Mouse (Mus musculus) kidney, postnatal 0 days (tissue): ENCODE measurements around the gene Nynrin. TPM values are rescaled to one million over a fixed set of nuclear protein-coding genes. Genes with fewer than 3 reads are reported as not detected.

ENCODE experiments used
- ATAC-seq: fragments of 200-750 bp; cut with Nextera tagmentation; replicated peaks from 2 replicates; pipeline ENCODE4 v1.8.0; 2017; ENCODE audit warnings: low read depth, moderate number of reproducible peaks, moderate TSS enrichment, moderate library complexity; ENCODE audit not compliant: low FRiP score
- DNase-seq: peaks from one replicate; pipeline ENCODE4 v3.0.0-alpha.2; 2016; ENCODE audit warnings: low spot score
- H3K27ac ChIP-seq: fragments of 300-500 bp; sonication (generic); 2 replicates; pipeline ENCODE4 v1.5.1; 2014; ENCODE audit warnings: mild to moderate bottlenecking
- H3K27me3 ChIP-seq: fragments of 300-500 bp; sonication (generic); 2 replicates; pipeline ENCODE4 v1.6.1; 2014; ENCODE audit warnings: low read length, mixed read lengths; ENCODE audit not compliant: insufficient read depth
- H3K36me3 ChIP-seq: fragments of 300-500 bp; sonication (generic); 2 replicates; pipeline ENCODE4 v1.6.1; 2014; ENCODE audit warnings: low read length, mixed read lengths; ENCODE audit not compliant: insufficient read depth
- H3K4me1 ChIP-seq: fragments of 300-500 bp; sonication (generic); replicated peaks from 2 replicates; pipeline ENCODE4 v1.6.1; 2014; ENCODE audit warnings: antibody characterized with exemption, low read length, mixed read lengths; ENCODE audit not compliant: insufficient read depth
- H3K4me2 ChIP-seq: fragments of 300-500 bp; sonication (generic); 2 replicates; pipeline ENCODE4 v1.6.1; 2014; ENCODE audit warnings: mild to moderate bottlenecking, low read length, moderate library complexity, mixed read lengths
- H3K4me3 ChIP-seq: fragments of 300-500 bp; sonication (generic); replicated peaks from 2 replicates; pipeline ENCODE4 v1.5.1; 2014; ENCODE audit warnings: low read depth, low read length
- H3K9ac ChIP-seq: fragments of 300-500 bp; sonication (generic); 2 replicates; pipeline ENCODE4 v1.6.1; 2014; ENCODE audit warnings: low read depth, low read length
- H3K9me3 ChIP-seq: fragments of 300-500 bp; sonication (generic); replicated peaks from 2 replicates; pipeline ENCODE4 v1.6.1; 2016; ENCODE audit warnings: low read length, inconsistent platforms, mixed read lengths
- CTCF ChIP-seq: IDR thresholded peaks from 2 replicates; pipeline ENCODE4 v1.5.1; 2016; ENCODE audit warnings: antibody characterized with exemption, low read depth, mild to moderate bottlenecking, moderate library complexity
- WGBS: fragments of 180-500 bp; shearing (Covaris S2); extraction: QIAGEN DNeasy Blood & Tissue Kit; methylation state at CpG from one replicate; pipeline ENCODE4 v1.1.7; 2014; 5-methylcytosine and 5-hydroxymethylcytosine counted together
- polyA plus RNA-seq: library from polyadenylated mRNA; unstranded; fragments of >200 nt; fragmentation: Nextera tagmentation; extraction: Ambion mirVana; gene quantifications from 2 replicates; pipeline ENCODE4 v1.2.1, GENCODE M21; 2015

Gene Nynrin
- polyA plus RNA-seq, 1 experiment from 2014 or later, result 8.4 TPM

GRCm38 (mm10) chr14:55838312-55838711 lies 15.5 kb upstream of the Nynrin start:
- no peak for ATAC-seq
- H3K9me3 ChIP-seq, result no peaks in the 10 kb centered on the region
- no peak overlapping the region for H3K4me2 ChIP-seq
- H3K36me3 ChIP-seq, result no peaks in the 10 kb centered on the region
- no peaks in the 10 kb centered on the region for H3K27me3 ChIP-seq
- no peak for DNase-seq
- no peak overlapping the region for H3K27ac ChIP-seq
- H3K4me1 ChIP-seq, result no peaks in the 10 kb centered on the region
- no peak overlapping the region for H3K9ac ChIP-seq
- no peak for TF ChIP-seq CTCF
- 88% methylated on average over 5 of the region's 5 CpGs for WGBS
- H3K4me3 ChIP-seq, result no peak overlapping the region

DNA sequence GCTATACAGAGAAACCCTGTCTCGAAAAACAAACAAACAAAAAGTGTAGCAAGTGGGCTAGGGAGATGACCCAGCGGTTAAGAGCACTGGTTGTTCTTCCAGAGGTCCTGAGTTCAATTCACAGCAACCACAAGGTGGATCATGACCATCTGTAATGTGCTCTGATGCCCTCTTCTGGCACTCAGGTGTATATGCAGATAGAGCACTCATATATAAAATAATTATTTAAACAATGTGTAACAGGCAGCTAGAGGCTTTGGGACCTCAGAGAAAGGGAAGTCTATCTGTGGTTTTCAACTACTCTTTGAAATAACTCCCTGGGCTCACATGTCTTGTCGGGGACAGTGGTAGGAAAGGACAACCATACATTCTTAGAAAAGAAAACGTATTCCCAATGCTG lies 15.1 kb upstream of the Nynrin start:
- H3K4me2 ChIP-seq, result no peak overlapping the region
- H3K9ac ChIP-seq, result no peak overlapping the region
- no peaks in the 10 kb centered on the region for H3K9me3 ChIP-seq
- peak; percentile 47 for TF ChIP-seq CTCF
- H3K4me1 ChIP-seq, result no peaks in the 10 kb centered on the region
- 89% methylated on average over 4 of the region's 4 CpGs for WGBS
- ATAC-seq (no peak), DNase-seq (no peak)
- H3K36me3 ChIP-seq, result no peaks in the 10 kb centered on the region
- no peak overlapping the region for H3K4me3 ChIP-seq
- H3K27ac ChIP-seq, result no peak overlapping the region
- no peaks in the 10 kb centered on the region for H3K27me3 ChIP-seq

- WGBS, result 75% methylated on average over 4 of the region's 4 CpGs
- H3K36me3 ChIP-seq, result no peaks in the 10 kb centered on the region
Observed at GRCm38 (mm10) chr14:55840853-55841366, 12.9 kb upstream of the Nynrin start.

GRCm38 (mm10) chr14:55842794-55843193 lies 11.0 kb upstream of the Nynrin start:
- 86% methylated on average over 4 of the region's 4 CpGs for WGBS
- Histone ChIP-seq H3K9ac (no peak overlapping the region), H3K36me3 (no peaks in the 10 kb centered on the region), H3K27ac (no peak overlapping the region), H3K9me3 (no peaks in the 10 kb centered on the region), H3K27me3 (no peaks in the 10 kb centered on the region), H3K4me2 (no peak overlapping the region), H3K4me1 (no peaks in the 10 kb centered on the region), H3K4me3 (no peak overlapping the region)
- ATAC-seq, result no peak
- DNase-seq, result no peak
- TF ChIP-seq CTCF, result peak; percentile 50

More at GRCm38 (mm10) chr14:55840853-55841366, 12.9 kb upstream of the Nynrin start:
- DNase-seq, result no peak
- Histone ChIP-seq H3K9me3 (no peaks in the 10 kb centered on the region), H3K4me2 (no peak overlapping the region), H3K4me1 (no peaks in the 10 kb centered on the region), H3K27ac (no peak overlapping the region), H3K9ac (no peak overlapping the region), H3K27me3 (no peaks in the 10 kb centered on the region), H3K4me3 (no peak overlapping the region)
- no peak for ATAC-seq
- TF ChIP-seq CTCF, result no peak

- no peak overlapping the region for H3K4me3 ChIP-seq
- no peak for TF ChIP-seq CTCF
- H3K36me3 ChIP-seq, result no peaks in the 10 kb centered on the region
- WGBS, result 54% methylated on average over 9 of the region's 9 CpGs
- DNase-seq (no peak), ATAC-seq (peak; percentile 73; the same call in 1 of the 2 replicates)
- peak overlapping the region; percentile 42; the same call in 1 of the 2 replicates for H3K27ac ChIP-seq
- no peaks in the 10 kb centered on the region for H3K9me3 ChIP-seq
- no peaks in the 10 kb centered on the region for H3K27me3 ChIP-seq
- H3K9ac ChIP-seq, result no peak overlapping the region
- no peaks in the 10 kb centered on the region for H3K4me1 ChIP-seq
- no peak overlapping the region for H3K4me2 ChIP-seq
Observed at GRCm38 (mm10) chr14:55845506-55846294, 8.1 kb upstream of the Nynrin start.

GRCm38 (mm10) chr14:55850885-55851284 lies 2.9 kb upstream of the Nynrin start:
- ATAC-seq (no peak), DNase-seq (no peak)
- H3K4me2 ChIP-seq, result no peak overlapping the region
- no peaks in the 10 kb centered on the region for H3K36me3 ChIP-seq
- no peaks in the 10 kb centered on the region for H3K9me3 ChIP-seq
- TF ChIP-seq CTCF, result no peak
- no peak overlapping the region for H3K4me3 ChIP-seq
- no peak overlapping the region for H3K27ac ChIP-seq
- 78% methylated on average over 6 of the region's 6 CpGs for WGBS
- peaks cover 13% of the 10 kb centered on the region for H3K4me1 ChIP-seq
- H3K9ac ChIP-seq, result no peak overlapping the region
- no peaks in the 10 kb centered on the region for H3K27me3 ChIP-seq
